In genomic region chr2:173019322-173019721, GRCm38 (mm10) we compare ENCODE assay signal across 8 mouse cellular contexts. TPM values are rescaled to one million over a fixed set of nuclear protein-coding genes. Genes with fewer than 3 reads are reported as not detected.
A peak's percentile ranks its signal among the peaks of the same experiment; 100 is the strongest.
DNase-seq lines count a peak whose midpoint lies in the region; ATAC-seq and TF ChIP-seq lines count a peak whose summit lies in the region.

No protein-coding gene starts in this region.

- no peaks in the 10 kb centered on the region for H3K9me3 ChIP-seq in intestine, embryonic 14.5 days (ENCODE audit: control insufficient read depth, low read length)
- H3K9me3 ChIP-seq in neural tube, embryonic 12.5 days, result no peaks in the 10 kb centered on the region

- H3K36me3 ChIP-seq in intestine, embryonic 14.5 days (ENCODE audit: control insufficient read depth, insufficient read depth, low read length), result peaks cover 17% of the 10 kb centered on the region
- peaks cover 20% of the 10 kb centered on the region for H3K36me3 ChIP-seq in neural tube, embryonic 12.5 days

- peak; percentile 7 for ATAC-seq in common myeloid progenitor, adult 5-6 weeks (replicated peaks; ENCODE audit: low read depth, poor library complexity, severe bottlenecking)
- no peak for ATAC-seq in intestine, embryonic 14.5 days (replicated peaks; ENCODE audit: low FRiP score, low TSS enrichment, low read depth)
- ATAC-seq in neural tube, embryonic 12.5 days (ENCODE audit: low FRiP score, low read depth), result peak; percentile 8; the same call in 1 of the 2 replicates

- intact Hi-C loops in left cerebral cortex, adult 2 months (cut with DNase I), result loop anchor here (5.0 kb wide), 1 partner anchor 63 kb away; no protein-coding TSS in a partner anchor
- intact Hi-C loops in left cerebral cortex, postnatal 10 days (cut with DNase I), result no loop called here

- WGBS in intestine, embryonic 14.5 days, result 18% methylated on average over 9 of the region's 9 CpGs
- 11% methylated on average over 9 of the region's 9 CpGs for WGBS in neural tube, embryonic 12.5 days

- DNase-seq in left cerebral cortex, adult 2 months (ENCODE audit: extremely low spot score in 1 of 2, low spot score in 2 of 2), result no peak
- DNase-seq in left cerebral cortex, postnatal 10 days (ENCODE audit: extremely low spot score in 1 of 2, low spot score in 2 of 2), result no peak
- peak; percentile 60 for DNase-seq in intestine, embryonic 14.5 days (ENCODE audit: low spot score)
- DNase-seq in layer of hippocampus, postnatal 10 days (ENCODE audit: low spot score in 2 of 2), result no peak
- no peak for DNase-seq in left cerebral cortex, adult 8-10 months (ENCODE audit: low spot score in 2 of 2)
- no peak for DNase-seq in lung, postnatal 25 days (ENCODE audit: low spot score)

- peak overlapping the region; percentile 85 for H3K4me2 ChIP-seq in intestine, embryonic 14.5 days (ENCODE audit: low read length)
- peak overlapping the region; percentile 81 for H3K4me2 ChIP-seq in neural tube, embryonic 12.5 days (replicated peaks)

- H3K4me1 ChIP-seq in intestine, embryonic 14.5 days (replicated peaks; ENCODE audit: control insufficient read depth, insufficient read depth, low read length), result peaks cover 18% of the 10 kb centered on the region
- peaks cover 35% of the 10 kb centered on the region for H3K4me1 ChIP-seq in neural tube, embryonic 12.5 days

- peak overlapping the region; percentile 45 for H3K4me3 ChIP-seq in left cerebral cortex, adult 2 months
- peak overlapping the region; percentile 32 for H3K4me3 ChIP-seq in intestine, embryonic 14.5 days (ENCODE audit: low read depth, low read length)
- H3K4me3 ChIP-seq in neural tube, embryonic 12.5 days, result peak overlapping the region; percentile 36

- peaks cover 8% of the 10 kb centered on the region for H3K27me3 ChIP-seq in intestine, embryonic 14.5 days (replicated peaks; ENCODE audit: control insufficient read depth, insufficient read depth, low read length)
- H3K27me3 ChIP-seq in neural tube, embryonic 12.5 days (replicated peaks), result peaks cover 19% of the 10 kb centered on the region

- H3K27ac ChIP-seq in left cerebral cortex, adult 2 months, result no peak overlapping the region
- no peak overlapping the region for H3K27ac ChIP-seq in intestine, embryonic 14.5 days (ENCODE audit: low read depth)
- no peak overlapping the region for H3K27ac ChIP-seq in neural tube, embryonic 12.5 days

- H3K9ac ChIP-seq in intestine, embryonic 14.5 days (ENCODE audit: low read length), result peak overlapping the region; percentile 25; the same call in 1 of the 2 replicates
- H3K9ac ChIP-seq in neural tube, embryonic 12.5 days, result no peak overlapping the region

- no peak for TF ChIP-seq CTCF in left cerebral cortex, adult 2 months (IDR thresholded peaks at IDR 0.05)

RNA-seq across cellular contexts. Expression of gene Rbm38, which starts 1.0 kb away (rescaled TPM):
- 1 to 10 TPM; 3.5 to 4.7 TPM for total RNA-seq in left cerebral cortex, adult 2 months (2021)
- 1 to 10 TPM; 2.7 to 2.8 TPM for total RNA-seq in left cerebral cortex, postnatal 10 days (2021)
- total RNA-seq in common myeloid progenitor, adult 5-6 weeks (2017), result 54.5 and 69.9 TPM in 2 replicates
- polyA plus RNA-seq in intestine, embryonic 14.5 days (2014; fragmentation: Nextera tagmentation; extraction: Ambion mirVana), result 49.4 and 53.0 TPM in 2 replicates
- polyA plus RNA-seq in neural tube, embryonic 12.5 days (2016; fragmentation: Nextera tagmentation; extraction: Ambion mirVana), result 48.2 and 52.0 TPM in 2 replicates
- 1 to 10 TPM; 4.4 to 6.3 TPM for total RNA-seq in layer of hippocampus, postnatal 10 days (2021)
- 1 to 10 TPM; 2.9 to 5.2 (median 3.6) TPM for total RNA-seq in left cerebral cortex, adult 8-10 months (2022)

RNA-seq across cellular contexts. Expression of gene Rae1, which starts 19.4 kb away (rescaled TPM):
- total RNA-seq in left cerebral cortex, adult 2 months (2021), result 10 to 100 TPM; 55.8 to 61.1 TPM
- total RNA-seq in left cerebral cortex, postnatal 10 days (2021), result 10 to 100 TPM; 66.1 to 77.4 TPM
- total RNA-seq in common myeloid progenitor, adult 5-6 weeks (2017), result 87.9 and 91.3 TPM in 2 replicates
- polyA plus RNA-seq in intestine, embryonic 14.5 days (2014; fragmentation: Nextera tagmentation; extraction: Ambion mirVana), result 143 and 150 TPM in 2 replicates
- polyA plus RNA-seq in neural tube, embryonic 12.5 days (2016; fragmentation: Nextera tagmentation; extraction: Ambion mirVana), result 120 and 123 TPM in 2 replicates
- 10 to 100 TPM; 75.3 to 83.2 TPM for total RNA-seq in layer of hippocampus, postnatal 10 days (2021)
- 10 to 100 TPM; 56.9 to 63.1 (median 62.1) TPM for total RNA-seq in left cerebral cortex, adult 8-10 months (2022)

RNA-seq across cellular contexts. Expression of gene Spo11, which starts 41.8 kb away (rescaled TPM):
- total RNA-seq in left cerebral cortex, adult 2 months (2021), result under 1 TPM; 0.30 to 0.86 TPM
- under 1 TPM; 0.39 to 0.49 TPM for total RNA-seq in left cerebral cortex, postnatal 10 days (2021)
- 0.05 TPM in 1 of 2 replicates, not detected in the other for total RNA-seq in common myeloid progenitor, adult 5-6 weeks (2017)
- 0.04 TPM in 1 of 2 replicates, not detected in the other for polyA plus RNA-seq in intestine, embryonic 14.5 days (2014; fragmentation: Nextera tagmentation; extraction: Ambion mirVana)
- polyA plus RNA-seq in neural tube, embryonic 12.5 days (2016; fragmentation: Nextera tagmentation; extraction: Ambion mirVana), result 0.22 and 0.27 TPM in 2 replicates
- total RNA-seq in layer of hippocampus, postnatal 10 days (2021), result under 1 TPM; 0.09 to 0.80 TPM
- total RNA-seq in left cerebral cortex, adult 8-10 months (2022), result under 1 TPM; 0.32 to 0.59 (median 0.41) TPM
